Mouse (Mus musculus): ENCODE data around the gene Gnpat. TPM values are rescaled to one million over a fixed set of nuclear protein-coding genes. Genes with fewer than 3 reads are reported as not detected.

Gnpat gene
- polyA plus RNA-seq, 1 experiment from 2014 or later = 74.8 TPM

DNA sequence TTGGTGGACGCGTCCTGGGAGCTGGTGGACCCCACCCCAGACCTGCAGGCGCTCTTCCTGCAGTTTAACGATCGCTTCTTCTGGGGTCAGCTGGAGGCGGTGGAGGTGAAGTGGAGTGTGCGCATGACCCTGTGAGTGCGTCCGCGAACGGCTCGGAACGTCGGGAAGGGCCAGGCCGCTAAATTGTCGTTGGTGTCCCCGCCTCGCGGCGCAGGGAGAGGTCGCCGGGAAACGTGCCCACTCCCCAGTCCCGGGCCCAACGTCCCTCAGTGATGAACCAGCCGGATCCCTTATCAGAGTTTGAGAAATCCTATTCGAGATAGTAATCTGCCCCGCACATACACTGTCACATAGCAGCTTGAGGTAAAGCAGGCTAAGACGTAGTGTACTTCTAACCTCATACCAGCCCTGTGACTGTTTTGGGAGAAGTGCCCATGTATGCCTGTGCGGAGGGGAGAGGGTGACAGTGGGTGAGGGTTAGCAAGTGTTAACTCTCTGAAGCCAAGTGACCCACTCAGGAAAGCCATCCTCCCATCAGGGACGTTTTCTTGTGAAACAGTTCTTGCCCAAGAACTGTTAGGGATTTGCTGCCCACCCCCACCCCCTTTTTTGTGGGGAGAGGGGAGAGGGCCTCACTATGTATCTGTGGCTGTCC, 35.5 kb downstream of the Gnpat start:
- peaks cover 27% of the 10 kb centered on the region for H3K36me3 ChIP-seq (ENCODE audit: insufficient read depth, low read length)
- no peak for TF ChIP-seq CTCF (IDR thresholded peaks at IDR 0.05; ENCODE audit: low read depth)
- H3K27me3 ChIP-seq (ENCODE audit: insufficient read depth, low read length) = no peaks in the 10 kb centered on the region
- WGBS = 5% methylated on average over 29 of the region's 31 CpGs
- H3K4me1 ChIP-seq (replicated peaks; ENCODE audit: insufficient read depth, low read length) = peaks cover 17% of the 10 kb centered on the region
- H3K27ac ChIP-seq = peak overlapping the region; percentile 83
- peak overlapping the region; percentile 80 for H3K9ac ChIP-seq (ENCODE audit: low read depth, low read length)
- DNase-seq (ENCODE audit: low spot score) (peak; percentile 9), ATAC-seq (replicated peaks; ENCODE audit: low FRiP score, low read depth) (no peak)
- H3K4me2 ChIP-seq (ENCODE audit: low read length) = peak overlapping the region; percentile 97
- peak overlapping the region; percentile 77 for H3K4me3 ChIP-seq (replicated peaks; ENCODE audit: low read depth, low read length)
- H3K9me3 ChIP-seq (replicated peaks; ENCODE audit: low read length) = no peaks in the 10 kb centered on the region

DNA sequence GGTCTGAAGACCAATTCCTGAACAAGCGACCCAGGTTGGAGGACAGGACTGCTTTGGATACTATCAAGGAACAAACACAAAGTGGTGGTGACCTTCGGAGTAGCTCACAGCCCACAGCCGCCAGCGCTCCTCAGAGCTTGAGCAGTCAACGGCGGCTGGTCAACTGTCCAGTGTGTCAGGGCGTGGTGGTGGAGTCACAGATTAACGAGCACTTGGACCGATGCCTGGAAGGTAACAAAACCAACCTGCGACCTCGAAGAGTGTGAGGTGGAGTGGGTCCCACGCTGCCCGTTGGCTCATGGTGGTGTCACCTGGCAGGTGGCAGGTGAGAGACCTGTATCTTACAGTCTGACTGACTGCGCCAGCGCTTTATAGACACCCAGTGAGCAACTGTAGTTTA, 40.4 kb downstream of the Gnpat start:
- peaks cover 5% of the 10 kb centered on the region; the same call in 1 of the 2 replicates for H3K4me1 ChIP-seq (replicated peaks; ENCODE audit: insufficient read depth, low read length)
- no peak overlapping the region for H3K9ac ChIP-seq (ENCODE audit: low read depth, low read length)
- DNase-seq (ENCODE audit: low spot score) (no peak), ATAC-seq (replicated peaks; ENCODE audit: low FRiP score, low read depth) (peak; percentile 45; the same call in 1 of the 2 replicates)
- no peaks in the 10 kb centered on the region for H3K27me3 ChIP-seq (ENCODE audit: insufficient read depth, low read length)
- no peaks in the 10 kb centered on the region for H3K9me3 ChIP-seq (replicated peaks; ENCODE audit: low read length)
- WGBS = 83% methylated on average over 15 of the region's 15 CpGs
- no peak overlapping the region for H3K4me2 ChIP-seq (ENCODE audit: low read length)
- no peak for TF ChIP-seq CTCF (IDR thresholded peaks at IDR 0.05; ENCODE audit: low read depth)
- H3K27ac ChIP-seq = no peak overlapping the region
- H3K4me3 ChIP-seq (replicated peaks; ENCODE audit: low read depth, low read length) = no peak overlapping the region
- peaks cover 39% of the 10 kb centered on the region for H3K36me3 ChIP-seq (ENCODE audit: insufficient read depth, low read length)

DNA sequence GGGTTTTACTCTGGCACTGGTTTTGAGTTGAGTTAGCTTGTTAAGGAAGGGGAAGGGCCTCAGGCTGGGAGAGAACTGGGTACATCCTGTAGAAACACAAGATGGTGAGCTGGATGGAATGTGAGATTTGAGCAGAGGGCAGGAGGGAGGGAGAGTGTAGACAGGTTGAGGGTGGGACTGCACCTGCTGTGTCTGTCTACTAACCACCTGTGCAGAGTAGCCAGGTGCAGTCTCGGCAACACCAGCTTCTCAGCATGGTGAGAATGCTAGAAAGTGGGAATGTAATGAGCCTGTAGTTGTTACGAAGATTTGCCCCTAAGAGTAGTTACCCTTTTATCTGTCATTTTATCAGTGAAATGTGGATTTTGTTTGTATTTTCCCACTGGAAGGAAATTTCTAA, 42.6 kb downstream of the Gnpat start:
- no peak for DNase-seq (ENCODE audit: low spot score)
- no peaks in the 10 kb centered on the region for H3K27me3 ChIP-seq (ENCODE audit: insufficient read depth, low read length)
- no peaks in the 10 kb centered on the region for H3K9me3 ChIP-seq (replicated peaks; ENCODE audit: low read length)
- WGBS = 84% methylated on average over 2 of the region's 2 CpGs
- H3K9ac ChIP-seq (ENCODE audit: low read depth, low read length) = no peak overlapping the region; the same call in 1 of the 2 replicates
- no peak for ATAC-seq (replicated peaks; ENCODE audit: low FRiP score, low read depth)
- H3K4me3 ChIP-seq (replicated peaks; ENCODE audit: low read depth, low read length) = no peak overlapping the region
- no peak overlapping the region for H3K4me2 ChIP-seq (ENCODE audit: low read length)
- TF ChIP-seq CTCF (IDR thresholded peaks at IDR 0.05; ENCODE audit: low read depth) = no peak
- no peaks in the 10 kb centered on the region for H3K4me1 ChIP-seq (replicated peaks; ENCODE audit: insufficient read depth, low read length)
- peaks cover 54% of the 10 kb centered on the region for H3K36me3 ChIP-seq (ENCODE audit: insufficient read depth, low read length)
- H3K27ac ChIP-seq = no peak overlapping the region

DNA sequence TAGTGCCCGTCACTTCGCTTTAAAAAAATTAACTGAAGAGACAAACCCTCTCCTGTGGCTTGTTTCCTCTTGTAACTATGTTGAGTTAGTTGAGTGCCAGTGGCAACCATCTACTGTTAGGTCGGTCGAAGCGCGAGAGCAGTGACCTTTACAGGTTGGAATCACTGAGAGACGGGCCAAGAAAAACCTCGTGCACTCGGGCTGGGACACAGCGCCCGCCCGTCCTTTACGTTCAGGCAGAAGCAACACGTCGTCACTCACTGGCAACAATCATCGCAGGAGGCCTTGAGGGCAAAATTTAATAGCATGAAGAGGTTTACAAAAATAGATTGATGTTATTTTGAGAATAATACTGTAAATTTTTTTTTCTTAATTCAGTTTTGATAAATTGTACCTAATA, 47.1 kb downstream of the Gnpat start:
- Histone ChIP-seq H3K4me3 (replicated peaks; ENCODE audit: low read depth, low read length) (no peak overlapping the region), H3K9me3 (replicated peaks; ENCODE audit: low read length) (no peaks in the 10 kb centered on the region), H3K27me3 (ENCODE audit: insufficient read depth, low read length) (no peaks in the 10 kb centered on the region), H3K27ac (no peak overlapping the region), H3K36me3 (ENCODE audit: insufficient read depth, low read length) (peaks cover 49% of the 10 kb centered on the region), H3K9ac (ENCODE audit: low read depth, low read length) (no peak overlapping the region), H3K4me1 (replicated peaks; ENCODE audit: insufficient read depth, low read length) (0 out of 2 replicates have a peak, but pooled peaks cover 5% of the 10 kb centered on the region), H3K4me2 (ENCODE audit: low read length) (no peak overlapping the region)
- TF ChIP-seq CTCF (IDR thresholded peaks at IDR 0.05; ENCODE audit: low read depth) = no peak
- DNase-seq (ENCODE audit: low spot score) (no peak), ATAC-seq (replicated peaks; ENCODE audit: low FRiP score, low read depth) (no peak)
- WGBS = 86% methylated on average over 16 of the region's 16 CpGs

DNA sequence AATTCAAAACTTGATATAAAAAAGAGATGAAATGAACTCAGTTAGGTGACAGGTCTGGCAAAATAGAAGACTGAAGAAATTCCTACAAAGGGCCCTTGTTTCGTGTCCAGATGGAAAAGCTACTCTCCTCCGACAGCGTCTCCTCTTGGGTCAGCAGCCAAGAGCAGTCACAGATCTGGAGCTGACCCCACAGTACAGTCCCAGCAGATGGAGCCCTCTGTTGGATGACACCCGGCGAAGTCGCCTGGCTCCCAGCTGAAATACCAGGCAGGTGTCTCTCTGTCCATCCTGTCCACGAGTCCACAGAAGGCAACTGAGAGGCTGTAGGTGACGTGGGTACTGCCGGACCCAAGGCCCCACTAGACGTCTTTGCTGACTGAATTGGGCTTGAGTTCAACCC, 47.5 kb downstream of the Gnpat start:
- Histone ChIP-seq H3K9ac (ENCODE audit: low read depth, low read length) (no peak overlapping the region), H3K4me2 (ENCODE audit: low read length) (no peak overlapping the region), H3K9me3 (replicated peaks; ENCODE audit: low read length) (no peaks in the 10 kb centered on the region), H3K27ac (no peak overlapping the region), H3K4me1 (replicated peaks; ENCODE audit: insufficient read depth, low read length) (0 out of 2 replicates have a peak, but pooled peaks cover 5% of the 10 kb centered on the region), H3K4me3 (replicated peaks; ENCODE audit: low read depth, low read length) (no peak overlapping the region), H3K27me3 (ENCODE audit: insufficient read depth, low read length) (no peaks in the 10 kb centered on the region), H3K36me3 (ENCODE audit: insufficient read depth, low read length) (peaks cover 53% of the 10 kb centered on the region)
- no peak for ATAC-seq (replicated peaks; ENCODE audit: low FRiP score, low read depth)
- 80% methylated on average over 10 of the region's 10 CpGs for WGBS
- no peak for DNase-seq (ENCODE audit: low spot score)
- no peak for TF ChIP-seq CTCF (IDR thresholded peaks at IDR 0.05; ENCODE audit: low read depth)

DNA sequence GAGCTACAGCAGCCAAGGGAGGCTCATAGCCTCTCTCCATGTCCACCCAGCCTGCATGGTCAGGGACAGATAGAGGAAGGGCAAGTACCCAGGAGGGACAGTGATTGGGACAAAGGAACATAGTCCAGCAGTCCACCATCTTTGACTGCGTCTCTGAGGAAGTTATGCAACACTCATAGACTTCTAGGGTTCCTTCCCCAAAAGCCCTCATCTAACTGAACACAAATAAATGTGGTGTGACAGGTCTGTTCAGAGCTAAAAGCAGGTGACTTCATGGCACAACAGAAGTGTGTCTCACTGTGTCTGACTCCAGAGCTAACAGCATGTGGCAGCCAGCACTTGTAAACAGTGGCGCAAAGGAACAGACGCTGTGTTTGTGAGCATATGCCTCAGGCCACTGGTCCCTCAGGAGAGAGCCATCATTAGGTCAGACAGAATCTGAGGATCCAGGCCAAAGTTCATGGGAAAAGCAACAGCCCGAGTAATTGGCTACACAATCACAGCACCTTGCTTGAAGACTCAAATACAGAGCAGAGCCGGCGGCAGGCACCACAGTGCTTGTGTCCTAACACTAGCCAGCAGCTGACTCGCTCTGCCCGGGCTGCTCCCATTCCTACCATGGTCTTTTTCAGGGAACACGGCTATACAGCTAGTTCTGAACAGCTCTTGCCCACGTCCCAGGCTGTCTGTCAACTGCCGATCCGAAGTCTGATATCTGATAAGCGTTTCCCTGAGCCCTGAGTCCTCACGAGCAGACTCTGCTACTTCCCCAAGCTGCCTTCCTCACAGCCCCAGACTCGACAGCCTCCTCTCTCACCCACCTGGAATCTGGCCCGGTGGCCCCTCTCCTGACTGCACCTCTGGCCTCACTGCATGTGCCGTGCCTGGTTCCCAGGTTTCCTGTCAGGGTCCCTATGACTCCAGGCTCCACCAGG, 49.4 kb downstream of the Gnpat start:
- WGBS = 69% methylated on average over 17 of the region's 17 CpGs
- no peak overlapping the region for H3K4me2 ChIP-seq (ENCODE audit: low read length)
- peak; percentile 16 for ATAC-seq (replicated peaks; ENCODE audit: low FRiP score, low read depth)
- 0 out of 2 replicates have a peak, but pooled peaks cover 5% of the 10 kb centered on the region for H3K4me1 ChIP-seq (replicated peaks; ENCODE audit: insufficient read depth, low read length)
- no peaks in the 10 kb centered on the region for H3K27me3 ChIP-seq (ENCODE audit: insufficient read depth, low read length)
- no peaks in the 10 kb centered on the region for H3K9me3 ChIP-seq (replicated peaks; ENCODE audit: low read length)
- DNase-seq (ENCODE audit: low spot score) = no peak
- H3K4me3 ChIP-seq (replicated peaks; ENCODE audit: low read depth, low read length) = no peak overlapping the region
- no peak overlapping the region for H3K9ac ChIP-seq (ENCODE audit: low read depth, low read length)
- H3K27ac ChIP-seq = no peak overlapping the region
- H3K36me3 ChIP-seq (ENCODE audit: insufficient read depth, low read length) = peaks cover 52% of the 10 kb centered on the region
- TF ChIP-seq CTCF (IDR thresholded peaks at IDR 0.05; ENCODE audit: low read depth) = no peak

Measured in kidney, postnatal 0 days (tissue).